Mouse (Mus musculus) lung, embryonic 14.5 days (tissue): ENCODE results near the gene Tpcn2. TPM values are rescaled to one million over a fixed set of nuclear protein-coding genes. Genes with fewer than 3 reads are reported as not detected.

Source experiments
- ATAC-seq: fragments of 200-750 bp; cut with Nextera tagmentation; 2 replicates; pipeline ENCODE4 v1.8.0; 2017; ENCODE audit warnings: mild to moderate bottlenecking, moderate TSS enrichment, moderate library complexity; ENCODE audit not compliant: insufficient read depth
- DNase-seq: peaks from one replicate; pipeline ENCODE4 v3.0.0-alpha.2; 2015
- H3K27ac ChIP-seq: fragments of 300-500 bp; sonication (generic); 2 replicates; pipeline ENCODE4 v1.5.1; 2014; ENCODE audit warnings: low read depth, mild to moderate bottlenecking, moderate library complexity
- H3K27me3 ChIP-seq: fragments of 300-500 bp; sonication (generic); 2 replicates; pipeline ENCODE4 v1.6.1; 2014; ENCODE audit warnings: low read length, control low read depth; ENCODE audit not compliant: insufficient read depth
- H3K36me3 ChIP-seq: fragments of 300-500 bp; sonication (generic); 2 replicates; pipeline ENCODE4 v1.6.1; 2014; ENCODE audit warnings: control low read depth; ENCODE audit not compliant: insufficient read depth
- H3K4me1 ChIP-seq: fragments of 300-500 bp; sonication (generic); 2 replicates; pipeline ENCODE4 v1.6.1; 2014; ENCODE audit warnings: antibody characterized with exemption, control low read depth; ENCODE audit not compliant: insufficient read depth
- H3K4me2 ChIP-seq: fragments of 300-500 bp; sonication (generic); 2 replicates; pipeline ENCODE4 v1.6.1; 2014; ENCODE audit warnings: mild to moderate bottlenecking
- H3K4me3 ChIP-seq: fragments of 300-500 bp; sonication (generic); 2 replicates; pipeline ENCODE4 v1.5.1; 2014; ENCODE audit warnings: low read depth, low read length
- H3K9ac ChIP-seq: fragments of 300-500 bp; sonication (generic); 2 replicates; pipeline ENCODE4 v1.6.1; 2014
- H3K9me3 ChIP-seq: fragments of 300-500 bp; sonication (generic); 2 replicates; pipeline ENCODE4 v1.6.1; 2016; ENCODE audit warnings: low read depth, low read length, control low read depth
- CTCF ChIP-seq: IDR thresholded peaks from 2 replicates; pipeline ENCODE4 v1.5.1; 2016; ENCODE audit warnings: antibody characterized with exemption, low read depth
- whole genome bisulfite sequencing: fragments of 180-500 bp; shearing (Covaris S2); extraction: QIAGEN DNeasy Blood & Tissue Kit; methylation state at CpG from one replicate; pipeline ENCODE4 v1.1.7; 2014; 5-methylcytosine and 5-hydroxymethylcytosine counted together
- polyA plus RNA-seq: library from polyadenylated mRNA; unstranded; fragments of >200 nt; fragmentation: Nextera tagmentation; extraction: Ambion mirVana; gene quantifications from 2 replicates; pipeline ENCODE4 v1.2.1, GENCODE M21; 2014

Gene Tpcn2
- polyA plus RNA-seq, 1 experiment from 2014 or later, result 3.6 TPM

GRCm38 (mm10) chr7:145215476-145215875, 68.3 kb downstream of the Tpcn2 start:
- Histone ChIP-seq H3K36me3 (no peaks in the 10 kb centered on the region), H3K9me3 (no peaks in the 10 kb centered on the region), H3K27ac (no peak overlapping the region), H3K4me2 (no peak overlapping the region), H3K9ac (no peak overlapping the region), H3K27me3 (no peaks in the 10 kb centered on the region), H3K4me3 (no peak overlapping the region), H3K4me1 (peaks cover 6% of the 10 kb centered on the region)
- 65% methylated on average over 4 of the region's 4 CpGs for WGBS
- no peak for TF ChIP-seq CTCF
- DNase-seq (no peak), ATAC-seq (no peak)

DNA sequence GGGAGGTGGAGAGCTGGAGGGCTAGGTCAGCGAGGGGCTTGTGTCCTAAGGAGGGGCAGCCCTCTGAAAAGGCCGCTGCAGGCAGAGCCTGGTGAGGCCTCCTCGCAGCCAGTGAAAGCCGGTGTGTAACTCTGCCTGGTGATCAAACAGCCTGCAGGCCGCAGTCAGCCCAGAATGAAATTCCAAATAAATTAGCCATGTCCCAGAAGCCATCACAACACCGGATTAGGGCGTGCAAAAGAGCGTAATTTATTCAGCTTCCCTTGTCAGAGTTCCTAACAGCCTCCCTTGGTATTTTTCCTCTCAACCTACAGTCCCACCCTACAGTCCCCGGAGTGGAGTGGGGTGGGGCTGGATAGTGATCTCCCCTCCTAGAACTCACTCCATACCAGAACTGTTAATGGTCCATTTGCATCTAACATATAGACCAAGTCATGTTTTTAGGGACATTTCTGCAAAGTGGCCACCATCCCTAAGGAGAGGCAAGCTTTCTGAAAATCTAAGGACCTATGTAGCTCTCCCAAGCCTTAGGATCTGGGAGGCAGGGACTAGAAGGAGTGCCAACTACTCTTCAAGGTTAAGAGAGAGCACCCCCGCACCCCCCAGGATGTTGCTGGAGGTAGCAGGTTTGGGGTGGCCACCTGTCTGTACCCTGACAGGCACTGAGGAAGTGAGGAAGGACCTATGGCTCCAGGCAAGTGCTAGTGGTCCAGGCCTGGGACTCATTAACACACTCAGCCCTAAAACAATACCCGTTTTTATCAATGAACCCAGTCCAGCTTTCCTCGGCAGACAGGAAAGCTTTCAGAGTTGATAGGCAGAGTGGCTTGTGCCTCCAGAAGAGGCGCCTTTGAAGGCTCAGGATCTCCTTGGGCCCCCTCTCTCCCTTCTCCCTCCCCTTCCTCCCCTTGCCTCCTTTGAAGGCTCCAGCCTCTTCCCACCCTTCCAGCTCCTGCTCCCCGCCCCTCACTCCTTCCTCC, 71.8 kb downstream of the Tpcn2 start:
- Histone ChIP-seq H3K9ac (peak overlapping the region; percentile 23; the same call in 1 of the 2 replicates), H3K4me2 (no peak overlapping the region), H3K4me1 (peaks cover 9% of the 10 kb centered on the region), H3K4me3 (no peak overlapping the region), H3K36me3 (no peaks in the 10 kb centered on the region), H3K27ac (peak overlapping the region; percentile 81), H3K27me3 (no peaks in the 10 kb centered on the region), H3K9me3 (no peaks in the 10 kb centered on the region)
- DNase-seq, result peak; percentile 26
- no peak for TF ChIP-seq CTCF
- ATAC-seq, result 0 out of 2 replicates have a peak, but pooled peaks have one; percentile 14
- WGBS, result 24% methylated on average over 14 of the region's 14 CpGs

DNA sequence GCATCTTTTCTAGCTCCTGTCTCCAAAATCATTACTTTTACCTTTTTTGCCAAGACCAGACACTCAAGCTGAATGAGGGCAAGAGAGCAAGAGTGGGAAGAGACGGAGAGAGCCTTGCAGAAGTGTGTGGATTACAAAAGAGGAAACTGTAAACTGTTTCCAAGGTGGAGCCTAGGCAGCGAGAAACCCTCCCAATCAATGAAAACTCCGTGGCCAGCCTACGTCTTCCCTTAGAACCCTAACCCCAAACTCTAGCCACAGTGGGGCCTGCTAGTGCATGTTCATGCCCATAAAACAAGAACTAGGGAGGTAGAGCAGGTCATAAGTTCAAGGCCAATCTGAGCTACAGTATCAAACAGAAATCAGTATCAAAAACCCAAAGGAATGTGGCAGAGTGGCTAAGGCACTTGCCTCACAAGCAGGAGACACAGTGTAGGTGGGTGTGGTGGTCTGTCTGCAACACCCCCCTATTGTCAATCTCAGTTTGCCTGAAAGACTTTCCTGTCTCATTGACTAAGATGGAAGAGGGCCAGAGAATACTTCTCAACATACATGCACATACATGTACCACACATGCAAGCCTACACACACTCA, 73.2 kb downstream of the Tpcn2 start:
- no peaks in the 10 kb centered on the region for H3K36me3 ChIP-seq
- H3K9ac ChIP-seq, result no peak overlapping the region
- no peak for ATAC-seq
- 65% methylated on average over 4 of the region's 4 CpGs for WGBS
- peaks cover 19% of the 10 kb centered on the region for H3K4me1 ChIP-seq
- no peak overlapping the region for H3K4me2 ChIP-seq
- no peaks in the 10 kb centered on the region for H3K27me3 ChIP-seq
- H3K9me3 ChIP-seq, result no peaks in the 10 kb centered on the region
- DNase-seq, result no peak
- TF ChIP-seq CTCF, result no peak
- no peak overlapping the region for H3K27ac ChIP-seq
- no peak overlapping the region for H3K4me3 ChIP-seq

DNA sequence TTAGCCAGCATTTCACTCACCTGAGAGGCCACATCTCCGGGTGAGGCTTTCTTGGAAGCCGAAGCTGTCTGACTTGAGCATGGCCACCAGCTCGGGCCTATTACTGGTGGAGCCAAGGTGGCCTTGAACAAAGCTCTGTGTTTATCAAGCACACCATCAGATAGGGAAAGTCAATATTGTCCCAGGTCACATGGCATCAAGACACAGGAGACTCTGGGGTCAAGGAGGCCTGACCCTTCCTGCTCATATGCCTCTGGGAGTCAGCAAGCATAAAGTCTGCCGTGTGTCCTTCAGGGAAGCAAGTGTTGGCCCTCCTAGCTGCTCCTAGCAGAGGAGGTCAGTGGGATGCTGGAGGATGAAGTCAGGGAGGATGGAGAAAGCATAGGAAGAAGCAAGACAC, 75.8 kb downstream of the Tpcn2 start, which contains the start of gene 1810010D01Rik:
1810010D01Rik (minus strand) TSS at position 114 of the 400 bp plus-strand sequence.
- no peak within 1 kb of the TSS for H3K4me2 ChIP-seq
- TF ChIP-seq CTCF, result no peak
- no peaks in the 10 kb centered on the region for H3K36me3 ChIP-seq
- no peak within 1 kb of the TSS for H3K4me3 ChIP-seq
- H3K9me3 ChIP-seq, result no peaks in the 10 kb centered on the region
- DNase-seq (no peak), ATAC-seq (no peak)
- H3K9ac ChIP-seq, result peak within 1 kb of the TSS; percentile 55; the same call in 1 of the 2 replicates
- peaks cover 22% of the 10 kb centered on the region for H3K4me1 ChIP-seq
- H3K27me3 ChIP-seq, result no peaks in the 10 kb centered on the region
- 68% methylated on average over 4 of the region's 4 CpGs for WGBS
- H3K27ac ChIP-seq, result peak within 1 kb of the TSS; percentile 96

GRCm38 (mm10) chr7:145206801-145207200, 77.0 kb downstream of the Tpcn2 start:
- Histone ChIP-seq H3K4me2 (peak overlapping the region; percentile 44), H3K27me3 (no peaks in the 10 kb centered on the region), H3K27ac (peak overlapping the region; percentile 96), H3K9ac (peak overlapping the region; percentile 55), H3K4me3 (no peak overlapping the region), H3K4me1 (peaks cover 20% of the 10 kb centered on the region), H3K9me3 (no peaks in the 10 kb centered on the region), H3K36me3 (no peaks in the 10 kb centered on the region)
- 56% methylated on average over 6 of the region's 6 CpGs for WGBS
- 0 out of 2 replicates have a peak, but pooled peaks have one; percentile 1 for ATAC-seq
- no peak for TF ChIP-seq CTCF
- DNase-seq, result no peak

DNA sequence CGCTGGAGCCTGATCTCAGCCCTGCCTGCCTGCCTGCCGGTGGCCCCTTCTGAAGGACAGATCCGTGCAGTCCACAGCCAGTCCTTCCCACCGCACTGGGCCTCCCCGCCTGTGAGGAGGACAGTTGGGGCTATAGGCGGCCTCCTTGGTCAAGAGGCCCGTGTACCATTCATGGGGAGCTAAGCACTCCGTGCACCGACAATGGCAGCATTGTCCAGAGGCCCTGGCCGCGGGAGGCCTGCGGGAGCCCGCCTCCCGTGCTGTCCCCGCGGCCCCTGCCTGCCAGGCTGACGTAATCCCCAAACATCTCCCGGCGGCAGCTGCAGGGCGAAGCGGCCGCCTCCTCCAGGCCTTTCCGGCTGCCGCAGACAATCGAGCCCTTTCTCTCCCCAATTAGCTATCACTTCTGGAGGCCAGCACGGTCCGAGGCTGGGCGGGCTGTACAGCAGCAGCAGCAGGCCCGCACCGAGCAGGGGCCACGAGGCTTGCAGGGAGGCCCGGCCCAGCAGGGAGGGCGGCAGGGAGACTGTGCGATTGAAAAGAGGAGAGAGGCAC, 77.7 kb downstream of the Tpcn2 start:
- 1% methylated on average over 33 of the region's 34 CpGs for WGBS
- Histone ChIP-seq H3K4me1 (peaks cover 16% of the 10 kb centered on the region), H3K36me3 (no peaks in the 10 kb centered on the region), H3K9me3 (no peaks in the 10 kb centered on the region), H3K4me3 (no peak overlapping the region), H3K27ac (peak overlapping the region; percentile 96), H3K9ac (peak overlapping the region; percentile 55), H3K4me2 (peak overlapping the region; percentile 44), H3K27me3 (no peaks in the 10 kb centered on the region)
- ATAC-seq, result peak; percentile 90
- TF ChIP-seq CTCF, result 0 out of 2 replicates have a peak, but pooled peaks have one; percentile 16
- peak; percentile 89 for DNase-seq
